Mouse (Mus musculus): ENCODE results near the gene Slc25a29.

DNA sequence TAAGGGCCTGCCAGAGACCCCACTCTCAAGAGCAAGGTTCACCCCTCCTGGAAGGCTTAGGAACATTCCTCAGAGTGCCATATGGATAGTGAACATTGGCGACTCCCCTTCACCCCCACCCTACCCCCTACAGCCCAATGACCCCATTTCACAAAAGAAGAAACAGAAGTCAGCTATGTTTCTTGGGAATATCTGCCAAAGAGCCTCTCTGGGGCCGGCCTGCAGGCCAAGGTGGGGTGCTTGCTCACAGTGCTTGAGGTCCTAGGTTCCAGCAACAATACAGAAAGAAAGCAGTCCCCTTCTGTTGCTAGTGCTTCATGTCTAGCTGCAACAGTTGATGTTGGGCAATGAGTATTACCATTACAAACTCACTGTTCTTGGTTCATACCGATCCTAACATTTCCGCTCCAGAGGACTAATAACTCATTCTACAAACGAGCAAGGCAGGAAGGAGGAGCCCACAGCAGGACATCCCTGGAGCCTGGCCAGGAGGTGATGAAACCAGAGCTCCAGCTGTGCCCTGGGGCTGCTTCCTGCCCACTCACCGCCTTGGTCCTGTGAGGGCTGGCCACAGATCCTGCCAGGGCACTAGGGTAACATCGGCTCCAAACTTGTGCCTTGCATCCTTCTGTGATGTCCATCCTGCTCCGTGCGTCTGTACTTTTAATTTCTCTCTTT, 3.6 kb downstream of the Slc25a29 start:
- TF ChIP-seq CTCF (IDR thresholded peaks at IDR 0.05; ENCODE audit: low read depth, low read length) (no peak), POLR2A (IDR thresholded peaks at IDR 0.05; ENCODE audit: borderline replicate concordance, low read depth, low read length) (no peak)
